Mouse (Mus musculus) megakaryocyte-erythroid progenitor cell, adult 5-6 weeks (primary cell): ENCODE results near the gene Atp6v1e2. TPM values are rescaled to one million over a fixed set of nuclear protein-coding genes. Genes with fewer than 3 reads are reported as not detected.

Source experiments
- ATAC-seq: replicated peaks from 2 replicates; pipeline ENCODE4 v1.8.0; 2016; ENCODE audit warnings: mild to moderate bottlenecking, inconsistent platforms; ENCODE audit not compliant: severe bottlenecking, poor library complexity, low FRiP score, low TSS enrichment
- total RNA-seq, 2 experiments: library from RNA; stranded (forward) in 1 of 2; stranded (reverse) in 1 of 2; fragments of 200-1000, 215-1000 nt in 1 of 2; fragments of >200 nt in 1 of 2; fragmentation: Nextera tagmentation in 1 of 2; gene quantifications; 2 replicates each; pipeline ENCODE4 v1.2.3; 2014 to 2017

Gene Atp6v1e2
- total RNA-seq, 2 experiments from 2014 or later = not detected

- ATAC-seq = no peak
Measured at GRCm38 (mm10) chr17:86967048-86967447, 19.4 kb upstream of the Atp6v1e2 start.

- ATAC-seq = no peak
Measured at GRCm38 (mm10) chr17:86966040-86966439, 18.3 kb upstream of the Atp6v1e2 start.

GRCm38 (mm10) chr17:86965121-86965520 lies 17.4 kb upstream of the Atp6v1e2 start:
- ATAC-seq = no peak

- ATAC-seq = no peak
Measured at GRCm38 (mm10) chr17:86964502-86964901, 16.8 kb upstream of the Atp6v1e2 start.

GRCm38 (mm10) chr17:86964041-86964440 lies 16.3 kb upstream of the Atp6v1e2 start:
- no peak for ATAC-seq

GRCm38 (mm10) chr17:86963586-86963902 lies 15.8 kb upstream of the Atp6v1e2 start:
- ATAC-seq = no peak

- peak; percentile 57 for ATAC-seq
Measured at GRCm38 (mm10) chr17:86962894-86963585, 15.3 kb upstream of the Atp6v1e2 start, which contains the start of gene Rhoq. Rhoq (plus strand) TSS chr17:86963082.

- peak; percentile 56 for ATAC-seq
Measured at GRCm38 (mm10) chr17:86962297-86962893, 14.7 kb upstream of the Atp6v1e2 start.

GRCm38 (mm10) chr17:86961301-86961841 lies 13.7 kb upstream of the Atp6v1e2 start:
- ATAC-seq = no peak

- ATAC-seq = peak; percentile 60
Measured at GRCm38 (mm10) chr17:86957968-86958367, 10.3 kb upstream of the Atp6v1e2 start.

- ATAC-seq = no peak
Measured at GRCm38 (mm10) chr17:86957239-86957638, 9.5 kb upstream of the Atp6v1e2 start.

GRCm38 (mm10) chr17:86948801-86949200 lies 1.1 kb upstream of the Atp6v1e2 start:
- ATAC-seq = no peak

- no peak for ATAC-seq
Measured at GRCm38 (mm10) chr17:86946078-86946477, 1.6 kb downstream of the Atp6v1e2 start.

GRCm38 (mm10) chr17:86943158-86943557 lies 4.5 kb downstream of the Atp6v1e2 start:
- no peak for ATAC-seq

- no peak for ATAC-seq
Measured at GRCm38 (mm10) chr17:86942112-86942511, 5.6 kb downstream of the Atp6v1e2 start.

- 0 out of 2 replicates have a peak, but pooled peaks have one; percentile 30 for ATAC-seq
Measured at GRCm38 (mm10) chr17:86938683-86939082, 9.0 kb downstream of the Atp6v1e2 start.

- ATAC-seq = peak; percentile 51
Measured at GRCm38 (mm10) chr17:86937497-86938155, 10.1 kb downstream of the Atp6v1e2 start.

GRCm38 (mm10) chr17:86937064-86937463 lies 10.6 kb downstream of the Atp6v1e2 start:
- no peak for ATAC-seq

- ATAC-seq = no peak
Measured at GRCm38 (mm10) chr17:86932896-86933295, 14.8 kb downstream of the Atp6v1e2 start.

GRCm38 (mm10) chr17:86929981-86930380 lies 17.7 kb downstream of the Atp6v1e2 start:
- ATAC-seq = no peak
